Mouse (Mus musculus) kidney, adult 2 months (tissue): Measurements from ENCODE around the gene Brca1.
"Not testable (repeated sequence)": the region's sequence is repeated elsewhere in the genome, so short reads cannot be mapped to it uniquely, and the experiment has no call there.

ENCODE experiments used
- CTCF ChIP-seq: fragments of 200-500 bp; conservative IDR thresholded peaks from 2 replicates; pipeline ENCODE4 v1.5.1; 2011; ENCODE audit warnings: low read depth, mild to moderate bottlenecking, control low read depth, low read length, moderate library complexity, mixed read lengths; ENCODE audit not compliant: insufficient read depth, insufficient read length
- POLR2A ChIP-seq: fragments of 200-500 bp; IDR thresholded peaks from one replicate; pipeline ENCODE4 v1.6.1; 2011; ENCODE audit warnings: low read depth, low read length, control low read depth

DNA sequence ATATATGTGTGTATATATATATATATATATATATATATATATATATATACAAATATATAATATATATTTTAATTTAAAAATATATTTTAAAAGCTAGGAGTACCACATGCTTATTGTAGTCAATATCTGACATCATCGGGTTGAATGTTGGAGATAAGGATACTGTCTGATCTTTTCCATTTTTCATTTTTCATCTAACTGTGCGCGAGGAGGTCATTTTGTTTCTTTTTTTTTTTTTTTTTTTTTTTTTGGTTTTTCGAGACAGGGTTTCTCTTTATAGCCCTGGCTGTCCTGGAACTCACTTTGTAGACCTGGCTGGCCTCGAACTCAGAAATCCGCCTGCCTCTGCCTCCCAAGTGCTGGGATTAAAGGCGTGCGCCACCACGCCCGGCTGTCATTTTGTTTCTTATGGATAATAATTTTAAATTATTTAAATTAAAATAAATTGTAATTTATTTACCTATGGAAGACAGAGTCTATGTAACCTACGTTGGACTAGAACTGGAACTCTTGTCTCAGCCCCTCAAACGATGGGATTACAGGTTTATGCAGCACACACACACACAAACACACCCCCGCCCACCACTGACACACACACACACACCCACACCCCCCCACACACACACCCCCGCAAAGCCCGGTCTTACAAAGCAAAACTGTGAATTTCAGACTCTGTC is 110.2 kb downstream of the Brca1 start:
- not testable (repeated sequence) for TF ChIP-seq CTCF, POLR2A
